Mouse (Mus musculus) testis, postnatal 14 days (tissue): ENCODE data around the gene Mapk3.

ENCODE experiments used
- DNase-seq: peaks from one replicate; pipeline ENCODE4 v3.0.0; 2021; ENCODE audit warnings: low spot score

Gene Mapk3

DNA sequence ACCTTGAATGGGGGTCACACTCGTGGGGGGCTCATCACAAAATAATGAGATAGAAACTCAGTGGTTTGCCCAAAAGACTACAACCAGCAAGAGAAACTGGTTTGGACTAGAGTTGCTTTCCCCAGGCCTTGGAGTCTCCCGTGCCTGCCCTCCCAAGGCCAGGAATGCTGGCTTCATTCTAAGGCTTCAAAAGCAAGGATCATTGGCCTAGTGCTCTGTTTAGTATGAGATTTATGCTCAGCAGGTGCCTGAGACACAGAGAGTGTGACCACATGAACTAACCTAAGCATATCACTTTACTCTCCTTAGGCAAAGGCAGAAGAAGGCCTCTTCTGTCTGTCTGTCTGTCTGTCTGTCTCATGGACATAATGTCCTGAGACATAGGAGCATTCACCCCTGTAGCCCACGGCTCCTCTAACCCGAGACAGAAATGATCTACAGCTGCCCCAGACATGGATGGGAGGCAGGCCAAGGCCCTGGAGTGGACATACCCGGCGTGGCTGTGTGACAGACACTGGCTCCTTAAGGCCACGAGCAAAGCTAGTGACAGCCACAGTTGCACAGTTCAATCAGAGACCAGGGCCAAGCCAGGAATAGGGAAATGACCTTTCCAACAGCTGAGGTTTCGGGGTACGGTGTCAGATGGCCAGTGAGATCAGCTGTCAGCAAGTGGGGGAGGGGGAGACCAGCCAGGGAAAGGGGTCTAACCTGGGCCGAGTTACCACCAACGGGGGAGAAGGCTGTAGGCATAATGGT is 42.9 kb downstream of the Mapk3 start:
- no peak for DNase-seq

DNA sequence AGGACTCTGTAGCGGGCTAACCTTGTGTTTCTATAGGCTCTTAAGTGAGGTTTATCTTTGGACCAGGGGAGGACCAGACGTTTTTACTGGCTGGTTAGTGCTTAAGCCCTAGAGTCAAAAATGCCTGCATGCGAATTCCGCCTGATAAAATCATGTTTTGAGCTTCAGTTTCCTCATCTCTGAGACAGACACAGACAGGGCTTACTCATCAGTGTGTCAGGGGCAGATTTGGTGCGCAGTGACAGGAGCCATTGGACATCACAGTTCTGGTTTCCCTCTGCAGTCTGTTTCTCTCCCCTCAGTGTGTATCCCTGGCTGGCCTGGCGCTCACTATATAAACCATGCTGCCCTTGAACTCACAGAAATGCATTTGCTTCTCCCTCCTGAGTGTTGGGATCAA is 43.8 kb downstream of the Mapk3 start:
- no peak for DNase-seq

DNA sequence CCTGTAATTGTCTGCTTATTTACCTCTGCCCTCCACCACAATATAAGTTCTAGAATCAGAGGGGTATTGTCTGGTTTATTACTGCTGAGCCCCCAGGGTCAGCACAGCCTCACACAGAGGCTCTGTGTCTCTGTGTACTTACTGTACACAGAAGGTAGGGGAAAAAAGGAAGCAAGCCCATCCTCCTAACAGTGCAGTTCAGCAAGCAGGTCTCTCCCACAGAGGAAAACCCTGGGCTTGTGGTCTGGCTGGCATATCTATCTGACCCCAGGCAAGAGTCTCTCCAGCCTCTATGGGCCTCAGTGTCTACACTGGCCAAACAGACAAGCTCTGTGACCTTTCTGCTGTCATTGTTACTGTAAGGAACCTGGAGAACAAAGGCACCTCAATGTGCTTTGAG is 44.4 kb downstream of the Mapk3 start:
- no peak for DNase-seq

DNA sequence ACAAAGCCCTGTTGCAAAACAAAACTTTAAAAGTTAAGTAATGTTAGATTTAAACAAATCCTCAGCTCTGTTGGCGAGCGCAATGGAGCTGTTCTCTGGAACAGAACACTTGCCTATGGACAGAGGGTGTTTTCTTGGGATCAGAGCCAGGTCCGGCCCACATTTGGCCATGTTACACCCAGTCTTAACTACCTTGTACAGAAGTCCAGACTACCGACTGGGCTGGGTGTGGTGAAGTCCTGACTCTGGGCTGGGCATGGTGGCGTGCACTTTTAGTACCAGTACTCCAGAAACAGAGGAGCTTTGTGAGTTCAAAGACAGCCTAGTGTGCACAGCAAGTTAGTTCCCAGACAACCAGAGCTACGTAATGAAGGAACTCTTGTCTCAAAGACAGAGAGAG is 47.6 kb downstream of the Mapk3 start:
- no peak for DNase-seq

DNA sequence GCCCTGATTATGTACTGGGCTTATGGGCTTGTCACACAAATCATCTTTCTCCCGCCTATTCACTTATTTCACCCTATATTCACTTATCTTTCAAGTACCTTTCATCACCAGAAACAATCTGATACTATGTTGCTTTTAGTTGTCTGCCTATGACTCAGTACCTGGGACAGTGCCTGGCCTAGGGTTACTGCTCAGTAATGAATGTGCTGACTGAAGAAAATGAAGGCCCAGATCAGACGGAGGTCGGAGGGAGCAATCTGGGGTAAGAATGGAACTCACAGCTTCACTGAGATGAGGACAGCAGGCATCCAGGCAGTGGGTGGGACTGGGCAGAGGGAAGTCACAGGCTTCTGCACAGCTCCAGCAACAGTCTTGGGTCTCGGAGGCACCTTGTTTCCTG is 48.0 kb downstream of the Mapk3 start:
- no peak for DNase-seq

DNA sequence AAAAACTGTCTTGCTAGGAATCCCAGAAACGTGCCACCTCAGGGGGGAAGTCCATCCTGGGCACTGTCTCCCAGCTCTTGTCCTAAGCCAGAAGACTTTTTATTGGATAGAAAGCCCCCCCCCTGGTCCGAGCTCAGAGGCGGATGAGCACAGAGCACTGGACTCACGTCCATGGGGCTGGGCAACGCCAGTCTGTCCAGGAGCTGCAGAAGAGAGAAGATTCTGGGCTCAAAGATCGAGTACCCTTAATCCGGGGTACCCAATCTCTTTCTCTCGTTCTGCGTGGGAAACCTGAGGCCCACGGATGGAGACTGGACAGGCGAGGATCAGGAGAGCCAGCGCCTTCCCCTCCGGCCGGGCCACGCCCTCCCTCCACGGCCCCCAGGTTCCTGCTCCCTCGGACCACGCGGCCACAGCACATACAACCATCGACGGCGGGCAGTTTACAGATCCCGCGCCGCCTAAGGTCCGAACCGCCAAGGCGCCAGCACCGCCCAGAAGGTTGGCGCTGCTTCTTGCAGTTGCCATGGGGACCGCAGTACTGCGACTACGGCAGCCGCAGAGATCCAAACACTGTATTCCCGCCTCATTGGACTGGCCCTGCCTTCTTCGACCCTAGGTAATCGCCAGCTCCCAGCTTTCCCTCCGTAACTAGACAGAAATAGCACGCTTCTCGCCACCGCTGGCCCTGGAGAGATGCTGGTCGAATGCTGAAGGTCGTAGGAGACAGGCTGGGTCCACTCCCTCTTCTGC is 49.5 kb downstream of the Mapk3 start:
- DNase-seq = peak; percentile 82

DNA sequence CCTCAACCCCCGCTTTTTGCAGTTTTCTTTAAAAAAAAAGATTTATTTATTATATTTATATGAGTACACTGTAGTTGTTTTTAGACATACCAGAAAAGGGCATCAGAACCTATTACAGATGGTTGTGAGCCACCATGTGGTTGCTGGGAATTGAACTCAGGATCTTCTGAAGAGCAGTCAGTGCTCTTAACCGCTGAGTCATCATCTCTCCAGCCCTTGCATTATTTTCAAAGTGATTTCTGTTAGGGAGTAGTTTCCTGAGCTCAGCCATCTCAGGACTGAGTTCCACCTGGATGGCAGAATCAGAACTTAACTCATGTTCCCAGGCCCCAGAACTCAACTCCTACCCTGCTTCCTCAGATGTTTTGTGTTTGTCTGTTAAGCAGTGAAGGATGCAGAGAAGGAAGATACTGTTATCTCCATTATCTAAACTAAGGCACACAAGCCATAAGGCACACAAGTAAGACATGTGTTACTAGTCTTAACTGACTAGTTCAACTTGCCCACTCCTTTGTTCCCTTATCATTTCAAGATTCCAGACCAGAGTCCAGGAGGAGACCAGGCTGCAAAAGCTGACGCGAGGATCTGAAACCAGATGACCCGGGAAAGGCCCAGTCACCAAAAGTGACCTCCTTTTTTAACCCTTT is 50.4 kb downstream of the Mapk3 start:
- no peak for DNase-seq
